Mouse (Mus musculus) hindbrain, embryonic 15.5 days (tissue): Measurements from ENCODE around the gene Erc1. TPM values are rescaled to one million over a fixed set of nuclear protein-coding genes. Genes with fewer than 3 reads are reported as not detected.

Source experiments
- ATAC-seq: fragments of 200-750 bp; cut with Nextera tagmentation; 2 replicates; pipeline ENCODE4 v1.8.0; 2017; ENCODE audit warnings: low read depth, moderate number of reproducible peaks, moderate TSS enrichment; ENCODE audit not compliant: low FRiP score
- H3K27ac ChIP-seq: fragments of 300-500 bp; sonication (generic); replicated peaks from 2 replicates; pipeline ENCODE4 v1.5.1; 2015; ENCODE audit warnings: mild to moderate bottlenecking, inconsistent platforms
- H3K27me3 ChIP-seq: fragments of 300-500 bp; sonication (generic); 2 replicates; pipeline ENCODE4 v1.6.1; 2015; ENCODE audit warnings: control low read depth, inconsistent platforms
- H3K36me3 ChIP-seq: fragments of 300-500 bp; sonication (generic); 2 replicates; pipeline ENCODE4 v1.6.1; 2015; ENCODE audit warnings: control low read depth, inconsistent platforms
- H3K4me1 ChIP-seq: fragments of 300-500 bp; sonication (generic); replicated peaks from 2 replicates; pipeline ENCODE4 v1.6.1; 2015; ENCODE audit warnings: control low read depth, inconsistent platforms
- H3K4me2 ChIP-seq: fragments of 300-500 bp; sonication (generic); 2 replicates; pipeline ENCODE4 v1.6.1; 2015; ENCODE audit warnings: moderate library complexity, mild to moderate bottlenecking, inconsistent platforms
- H3K4me3 ChIP-seq: fragments of 300-500 bp; sonication (generic); 2 replicates; pipeline ENCODE4 v1.5.1; 2015; ENCODE audit warnings: mild to moderate bottlenecking, inconsistent platforms
- H3K9ac ChIP-seq: fragments of 300-500 bp; sonication (generic); 2 replicates; pipeline ENCODE4 v1.6.1; 2015; ENCODE audit warnings: inconsistent platforms
- H3K9me3 ChIP-seq: fragments of 300-500 bp; sonication (generic); 2 replicates; pipeline ENCODE4 v1.6.1; 2016; ENCODE audit warnings: control low read depth, inconsistent platforms
- WGBS: fragments of 180-500 bp; shearing (Covaris S2); methylation state at CpG from one replicate; pipeline ENCODE4 v1.1.7; 2015; 5-methylcytosine and 5-hydroxymethylcytosine counted together
- polyA plus RNA-seq: library from polyadenylated mRNA; unstranded; fragments of >200 nt; fragmentation: Nextera tagmentation; extraction: Ambion mirVana; gene quantifications from 2 replicates; pipeline ENCODE4 v1.2.1, GENCODE M21; 2015

Erc1 gene
- polyA plus RNA-seq, 1 experiment from 2014 or later = 47.7 TPM

DNA sequence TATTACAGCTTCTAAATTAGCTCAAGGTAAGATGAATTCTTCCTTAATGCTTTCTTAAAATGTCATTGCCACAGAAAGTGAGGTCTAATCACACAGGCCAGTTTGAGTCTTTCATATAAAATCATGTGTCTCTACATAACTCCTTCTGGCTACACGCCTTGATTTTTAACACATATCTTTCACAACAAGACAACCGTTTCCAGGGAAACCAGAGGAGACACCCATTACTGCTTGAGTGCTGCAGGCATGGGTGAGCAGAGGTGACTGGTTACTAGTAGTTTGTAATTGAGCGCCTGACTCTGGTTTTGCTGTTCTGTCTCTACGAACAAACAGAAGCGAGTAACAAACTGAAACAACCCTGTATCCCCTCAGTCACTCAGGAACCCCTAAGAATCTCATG lies 51.7 kb downstream of the Erc1 start:
- WGBS = 93% methylated on average over 5 of the region's 5 CpGs
- Histone ChIP-seq H3K27me3 (no peaks in the 10 kb centered on the region), H3K27ac (no peak overlapping the region), H3K4me3 (no peak overlapping the region), H3K9ac (no peak overlapping the region), H3K4me2 (no peak overlapping the region), H3K4me1 (no peaks in the 10 kb centered on the region), H3K9me3 (no peaks in the 10 kb centered on the region), H3K36me3 (no peaks in the 10 kb centered on the region; the same call in 1 of the 2 replicates)
- ATAC-seq = no peak

DNA sequence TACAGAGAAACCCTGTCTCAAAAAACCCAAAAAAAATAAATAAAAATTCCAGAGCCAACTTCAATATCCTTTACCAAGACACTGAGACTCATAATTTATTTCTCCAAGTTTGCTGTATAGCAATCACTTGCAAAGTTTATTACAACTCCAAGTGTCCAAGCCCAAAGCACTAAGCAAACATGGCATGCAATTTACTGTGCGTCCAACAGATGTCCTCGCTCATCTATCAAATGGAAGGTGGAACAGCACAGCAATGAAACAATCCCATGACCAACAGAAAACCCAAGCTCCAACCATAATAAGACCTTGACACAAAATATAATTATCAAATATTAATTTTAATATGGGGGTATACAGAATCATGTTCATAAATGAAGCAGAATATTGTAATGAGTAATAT lies 55.4 kb downstream of the Erc1 start:
- no peak overlapping the region for H3K4me3 ChIP-seq
- no peaks in the 10 kb centered on the region for H3K27me3 ChIP-seq
- 47% methylated on average over 2 of the region's 2 CpGs for WGBS
- H3K4me1 ChIP-seq = no peaks in the 10 kb centered on the region
- no peak for ATAC-seq
- no peak overlapping the region for H3K27ac ChIP-seq
- no peak overlapping the region for H3K9ac ChIP-seq
- H3K36me3 ChIP-seq = no peaks in the 10 kb centered on the region; the same call in 1 of the 2 replicates
- no peak overlapping the region for H3K4me2 ChIP-seq
- no peaks in the 10 kb centered on the region for H3K9me3 ChIP-seq

DNA sequence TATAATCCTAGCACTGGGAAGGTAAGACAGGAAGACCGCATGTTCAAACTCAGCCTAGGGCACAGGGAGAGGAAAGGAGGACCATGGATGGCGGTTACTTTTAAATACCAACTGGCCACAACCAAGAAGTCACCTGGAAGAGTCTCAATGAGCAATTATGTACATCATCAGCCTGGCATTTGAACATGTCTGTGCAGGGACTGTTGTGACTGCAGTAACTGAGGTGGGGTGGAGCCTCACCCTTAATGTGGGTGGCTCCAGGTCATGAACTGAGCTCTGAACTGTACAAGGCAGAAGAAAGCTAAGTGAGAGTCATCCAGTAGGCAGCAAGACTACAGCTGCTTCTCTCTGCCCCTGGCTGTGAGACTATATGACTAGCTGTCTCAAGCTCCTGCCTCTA lies 65.6 kb downstream of the Erc1 start:
- H3K27me3 ChIP-seq = no peaks in the 10 kb centered on the region
- no peak for ATAC-seq
- no peak overlapping the region for H3K4me2 ChIP-seq
- no peaks in the 10 kb centered on the region for H3K9me3 ChIP-seq
- H3K9ac ChIP-seq = no peak overlapping the region
- no peak overlapping the region for H3K27ac ChIP-seq
- WGBS = 93% methylated on average over 2 of the region's 2 CpGs
- no peak overlapping the region for H3K4me3 ChIP-seq
- H3K36me3 ChIP-seq = peaks cover 5% of the 10 kb centered on the region; the same call in 1 of the 2 replicates
- H3K4me1 ChIP-seq = no peaks in the 10 kb centered on the region

DNA sequence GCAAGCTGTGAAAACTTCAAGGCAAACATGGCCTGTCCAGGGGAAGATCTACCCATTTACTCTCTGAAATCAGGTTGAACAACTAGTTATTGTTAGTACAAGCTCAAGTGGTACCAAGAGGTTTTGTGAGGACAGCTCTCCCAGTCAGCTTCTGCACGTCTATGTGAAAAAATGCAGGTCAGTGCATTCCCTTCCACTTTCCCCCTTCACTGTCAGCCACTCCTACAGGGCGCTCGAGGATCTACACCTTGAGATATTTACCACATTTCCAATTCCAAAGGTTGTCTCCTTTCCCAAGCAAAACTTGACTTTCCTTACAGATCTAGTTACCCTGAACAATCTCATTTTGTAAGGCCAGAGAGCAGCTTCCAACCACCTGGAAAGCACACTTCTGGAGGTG lies 66.9 kb downstream of the Erc1 start:
- H3K9me3 ChIP-seq = no peaks in the 10 kb centered on the region
- WGBS = 88% methylated on average over 3 of the region's 3 CpGs
- no peak overlapping the region for H3K4me2 ChIP-seq
- H3K27me3 ChIP-seq = no peaks in the 10 kb centered on the region
- H3K27ac ChIP-seq = no peak overlapping the region
- H3K36me3 ChIP-seq = peaks cover 5% of the 10 kb centered on the region; the same call in 1 of the 2 replicates
- H3K9ac ChIP-seq = no peak overlapping the region
- no peak overlapping the region for H3K4me3 ChIP-seq
- no peaks in the 10 kb centered on the region for H3K4me1 ChIP-seq
- no peak for ATAC-seq

DNA sequence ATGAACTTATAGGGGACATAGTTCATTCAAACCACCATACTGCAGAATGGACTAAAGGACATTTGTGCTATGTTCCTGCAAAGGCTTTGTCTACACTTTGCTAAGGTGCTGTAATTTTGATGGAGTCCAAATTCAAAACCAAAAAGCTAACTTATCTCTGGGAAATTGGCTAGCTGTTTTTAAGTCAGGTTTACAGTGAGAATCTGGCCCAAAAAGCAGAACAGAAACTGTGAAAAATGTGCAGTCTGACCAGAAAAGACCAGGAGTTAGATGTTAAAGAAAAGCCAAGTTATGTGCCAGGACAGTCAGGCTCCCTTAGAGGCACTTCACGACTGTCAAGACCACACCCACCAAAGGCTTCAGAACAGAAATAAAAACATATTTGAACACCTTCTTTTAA lies 79.2 kb downstream of the Erc1 start:
- Histone ChIP-seq H3K9ac (no peak overlapping the region), H3K9me3 (no peaks in the 10 kb centered on the region), H3K4me2 (no peak overlapping the region), H3K27ac (no peak overlapping the region), H3K4me3 (no peak overlapping the region), H3K36me3 (no peaks in the 10 kb centered on the region), H3K27me3 (no peaks in the 10 kb centered on the region), H3K4me1 (no peaks in the 10 kb centered on the region)
- ATAC-seq = no peak
- 83% methylated on average over 1 of the region's 1 CpGs for WGBS

DNA sequence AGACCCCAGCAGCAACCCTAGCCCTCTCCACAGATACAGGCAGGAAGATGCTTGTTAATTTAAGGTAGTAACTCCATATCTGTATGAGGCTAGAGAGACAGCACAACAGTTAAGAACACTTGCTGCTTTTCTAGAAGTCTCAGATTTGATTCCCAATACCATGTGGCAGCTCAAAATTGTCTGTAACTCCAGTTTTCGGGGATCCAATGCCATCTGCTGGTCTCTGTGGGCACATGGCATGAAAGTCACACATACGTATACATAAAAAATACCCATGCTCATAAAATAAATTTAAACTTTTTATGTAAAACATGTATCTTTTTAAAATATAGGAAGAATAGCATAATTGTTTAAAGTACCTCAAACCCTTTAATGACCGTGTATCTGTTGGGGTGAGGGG lies 83.6 kb downstream of the Erc1 start:
- H3K4me3 ChIP-seq = no peak overlapping the region
- ATAC-seq = no peak
- peaks cover 5% of the 10 kb centered on the region; the same call in 1 of the 2 replicates for H3K36me3 ChIP-seq
- H3K4me2 ChIP-seq = no peak overlapping the region
- H3K9ac ChIP-seq = no peak overlapping the region
- H3K4me1 ChIP-seq = no peaks in the 10 kb centered on the region
- H3K27ac ChIP-seq = no peak overlapping the region
- no peaks in the 10 kb centered on the region for H3K27me3 ChIP-seq
- WGBS = 95% methylated on average over 3 of the region's 3 CpGs
- no peaks in the 10 kb centered on the region for H3K9me3 ChIP-seq

DNA sequence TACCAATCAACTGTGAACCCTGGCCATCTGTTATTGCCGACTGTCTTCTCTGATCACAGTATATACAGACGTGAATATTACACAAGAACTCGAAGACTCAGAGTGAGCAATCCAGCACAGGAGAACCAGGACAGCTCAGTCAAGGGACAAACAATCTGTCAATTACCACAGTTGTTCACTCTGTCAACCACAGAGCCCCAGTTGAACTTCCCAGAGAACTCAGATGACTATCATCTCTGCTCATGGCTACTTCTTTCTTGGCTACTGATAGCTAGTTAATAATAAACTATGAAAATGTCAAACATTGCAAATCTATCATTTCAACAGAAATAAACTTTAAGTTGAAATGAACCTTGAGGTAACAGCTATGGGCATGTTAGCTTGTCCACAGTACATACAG lies 88.1 kb downstream of the Erc1 start:
- Histone ChIP-seq H3K27ac (no peak overlapping the region), H3K4me1 (no peaks in the 10 kb centered on the region), H3K4me2 (no peak overlapping the region), H3K36me3 (peaks cover 5% of the 10 kb centered on the region; the same call in 1 of the 2 replicates), H3K27me3 (no peaks in the 10 kb centered on the region), H3K9me3 (no peaks in the 10 kb centered on the region), H3K4me3 (no peak overlapping the region), H3K9ac (no peak overlapping the region)
- 93% methylated on average over 3 of the region's 3 CpGs for WGBS
- no peak for ATAC-seq

DNA sequence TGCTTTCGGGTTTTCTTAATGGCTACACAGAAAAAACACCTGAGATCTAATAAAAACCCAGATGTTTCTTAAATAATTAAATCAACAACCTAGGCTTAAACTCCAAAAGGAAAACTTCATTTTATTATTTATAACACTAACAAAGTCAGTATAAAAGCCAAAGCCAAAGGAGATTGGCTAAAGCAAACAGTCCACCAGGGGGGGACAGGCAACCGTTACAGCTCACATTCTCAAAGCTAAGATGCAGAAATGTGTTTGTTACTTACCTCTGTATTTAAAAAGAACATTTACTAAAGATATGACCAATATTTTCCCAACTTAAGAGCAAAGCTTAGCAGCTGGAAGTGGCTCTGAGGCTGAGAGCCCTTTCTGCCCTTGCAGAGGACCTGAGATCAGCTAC lies 89.5 kb downstream of the Erc1 start:
- ATAC-seq = no peak
- H3K9ac ChIP-seq = no peak overlapping the region

DNA sequence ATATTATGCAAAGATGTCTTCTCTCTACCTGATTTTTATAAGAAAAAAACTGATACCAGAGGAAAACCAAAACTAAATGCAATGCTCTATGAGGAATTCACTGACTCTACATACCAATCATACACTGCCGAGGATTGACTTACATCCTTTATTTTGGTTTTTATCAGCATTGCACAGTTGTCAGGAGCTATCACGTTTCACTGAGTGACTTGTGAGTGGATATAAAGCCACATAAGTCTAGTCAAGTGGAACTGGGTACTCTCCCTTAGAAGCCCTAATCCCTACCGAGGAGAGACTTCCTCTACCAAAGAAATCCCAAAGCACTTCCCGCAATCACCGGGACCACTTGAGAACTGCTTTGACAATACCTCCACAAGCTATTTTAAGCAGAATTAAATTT lies 90.2 kb downstream of the Erc1 start:
- Histone ChIP-seq H3K27ac (no peak overlapping the region), H3K27me3 (no peaks in the 10 kb centered on the region), H3K4me3 (no peak overlapping the region), H3K9ac (no peak overlapping the region), H3K4me2 (no peak overlapping the region), H3K4me1 (no peaks in the 10 kb centered on the region), H3K36me3 (peaks cover 8% of the 10 kb centered on the region), H3K9me3 (no peaks in the 10 kb centered on the region)
- ATAC-seq = no peak
- WGBS = 81% methylated on average over 5 of the region's 5 CpGs

More for the DNA sequence above, 89.5 kb downstream of the Erc1 start:
- Histone ChIP-seq H3K9me3 (no peaks in the 10 kb centered on the region), H3K36me3 (peaks cover 5% of the 10 kb centered on the region; the same call in 1 of the 2 replicates), H3K4me1 (no peaks in the 10 kb centered on the region), H3K27me3 (no peaks in the 10 kb centered on the region), H3K27ac (no peak overlapping the region), H3K4me3 (no peak overlapping the region), H3K4me2 (no peak overlapping the region)
- 81% methylated on average over 2 of the region's 2 CpGs for WGBS

DNA sequence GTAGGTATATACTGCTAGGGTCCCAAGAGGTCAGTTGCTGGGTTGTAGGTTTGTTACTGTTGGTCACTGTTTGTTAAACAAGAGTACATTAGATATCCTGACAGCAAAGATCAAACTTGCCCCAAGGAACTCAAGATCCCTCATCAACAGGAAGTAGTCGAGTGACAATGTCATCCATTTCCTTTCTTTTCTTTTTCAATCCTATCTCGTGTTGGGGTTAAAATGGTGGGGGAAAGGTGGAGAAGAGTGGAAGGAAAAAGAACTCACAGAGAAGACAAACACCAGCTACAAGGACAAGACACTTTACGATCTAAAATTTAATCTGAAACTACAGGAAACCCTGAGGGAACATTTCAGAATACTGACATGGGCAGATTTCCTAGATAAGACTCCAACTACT lies 92.1 kb downstream of the Erc1 start:
- H3K4me1 ChIP-seq = no peaks in the 10 kb centered on the region
- no peaks in the 10 kb centered on the region for H3K27me3 ChIP-seq
- H3K9me3 ChIP-seq = no peaks in the 10 kb centered on the region
- H3K9ac ChIP-seq = no peak overlapping the region
- no peak for ATAC-seq
- peaks cover 16% of the 10 kb centered on the region for H3K36me3 ChIP-seq
- 79% methylated on average over 3 of the region's 3 CpGs for WGBS
- H3K4me3 ChIP-seq = no peak overlapping the region
- H3K27ac ChIP-seq = no peak overlapping the region
- no peak overlapping the region for H3K4me2 ChIP-seq

DNA sequence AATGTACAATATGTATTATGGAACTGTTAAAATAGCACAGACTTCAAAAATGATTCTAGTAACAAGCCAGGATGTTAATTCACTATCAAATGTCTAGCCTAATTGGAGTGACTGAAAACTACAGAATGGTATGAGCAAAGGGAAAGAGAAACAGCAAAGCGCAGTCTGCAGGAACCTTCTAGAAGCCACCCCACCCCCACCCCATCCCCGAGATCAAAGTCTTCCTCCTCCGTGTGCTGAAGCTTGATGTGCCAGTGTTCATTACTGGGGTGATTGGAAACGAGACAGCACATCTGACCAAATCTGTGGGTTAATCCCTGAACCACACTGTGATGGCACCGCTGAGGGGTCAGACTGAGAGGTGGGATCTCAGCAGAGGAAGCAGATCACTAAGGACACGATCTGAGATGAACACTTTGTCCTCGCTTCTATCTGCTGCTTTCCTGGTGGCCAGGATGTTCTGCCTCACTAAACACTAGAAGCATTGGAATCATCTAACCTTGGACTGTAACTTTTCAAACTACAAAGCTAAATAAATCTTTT lies 98.8 kb downstream of the Erc1 start:
- Histone ChIP-seq H3K36me3 (peaks cover 40% of the 10 kb centered on the region), H3K27ac (no peak overlapping the region), H3K9ac (no peak overlapping the region), H3K4me2 (no peak overlapping the region), H3K4me1 (no peaks in the 10 kb centered on the region), H3K4me3 (no peak overlapping the region), H3K9me3 (no peaks in the 10 kb centered on the region), H3K27me3 (no peaks in the 10 kb centered on the region)
- ATAC-seq = no peak
- 89% methylated on average over 7 of the region's 7 CpGs for WGBS

DNA sequence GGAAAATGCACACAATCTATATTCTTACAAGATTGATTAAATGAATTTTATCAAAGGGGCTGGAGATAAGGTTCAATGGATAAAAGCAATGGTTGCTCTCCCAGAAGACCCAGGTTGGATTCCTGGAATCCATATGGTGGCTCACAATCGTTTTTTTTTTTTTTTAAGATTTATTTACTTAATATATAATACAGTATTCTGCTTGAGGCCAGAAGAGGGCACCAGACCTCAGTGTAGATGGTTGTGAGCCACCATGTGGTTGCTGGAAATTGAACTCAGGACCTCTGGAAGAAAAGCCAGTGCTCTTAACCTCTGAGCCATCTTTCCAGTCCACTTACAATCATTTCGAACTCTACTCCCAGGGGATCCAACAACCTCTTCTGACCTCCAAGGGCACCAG lies 106.1 kb downstream of the Erc1 start:
- Histone ChIP-seq H3K27ac (no peak overlapping the region), H3K4me3 (no peak overlapping the region), H3K4me1 (no peaks in the 10 kb centered on the region), H3K9me3 (no peaks in the 10 kb centered on the region), H3K36me3 (peaks cover 15% of the 10 kb centered on the region), H3K27me3 (no peaks in the 10 kb centered on the region), H3K9ac (no peak overlapping the region), H3K4me2 (no peak overlapping the region)
- WGBS = 88% methylated on average over 2 of the region's 2 CpGs
- ATAC-seq = no peak

DNA sequence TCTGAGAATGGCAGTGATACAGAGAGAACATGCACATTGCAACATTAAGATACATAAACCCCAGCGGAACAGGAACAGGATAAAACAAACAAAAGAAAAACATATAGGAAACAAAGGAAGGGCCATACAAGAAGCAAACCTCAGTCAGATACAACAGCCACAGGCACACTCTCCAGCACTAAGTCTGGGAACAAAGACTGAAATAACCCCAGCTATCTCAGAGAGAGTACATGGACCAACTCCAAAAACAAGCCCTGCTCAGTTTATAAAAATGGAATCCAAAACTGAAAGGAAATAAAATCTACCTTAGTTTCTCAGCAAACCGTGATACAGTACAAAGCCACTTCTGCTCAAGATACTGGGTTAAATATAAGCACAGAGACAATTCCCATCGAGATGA lies 107.4 kb downstream of the Erc1 start:
- no peak for ATAC-seq
- Histone ChIP-seq H3K4me3 (no peak overlapping the region), H3K27ac (no peak overlapping the region), H3K9me3 (no peaks in the 10 kb centered on the region), H3K4me1 (peaks cover 3% of the 10 kb centered on the region; the same call in 1 of the 2 replicates), H3K4me2 (no peak overlapping the region), H3K27me3 (no peaks in the 10 kb centered on the region), H3K36me3 (peaks cover 15% of the 10 kb centered on the region), H3K9ac (no peak overlapping the region)
- 88% methylated on average over 3 of the region's 3 CpGs for WGBS
